Mouse (Mus musculus) heart, embryonic 10.5 days (tissue): ENCODE measurements around the gene Gpat2. TPM values are rescaled to one million over a fixed set of nuclear protein-coding genes. Genes with fewer than 3 reads are reported as not detected.

Experiments used
- DNase-seq: peaks from one replicate; pipeline ENCODE4 v3.0.0-alpha.2; 2017; ENCODE audit warnings: low spot score
- H3K27ac ChIP-seq: fragments of 300-500 bp; sonication (generic); 2 replicates; pipeline ENCODE4 v1.5.1; 2016; ENCODE audit warnings: mild to moderate bottlenecking
- H3K27me3 ChIP-seq: fragments of 300-500 bp; sonication (generic); 2 replicates; pipeline ENCODE4 v1.6.1; 2016; ENCODE audit warnings: mild to moderate bottlenecking; ENCODE audit not compliant: poor library complexity, insufficient read depth, severe bottlenecking
- H3K36me3 ChIP-seq: fragments of 300-500 bp; sonication (generic); 2 replicates; pipeline ENCODE4 v1.6.1; 2016; ENCODE audit warnings: mild to moderate bottlenecking, moderate library complexity
- H3K4me1 ChIP-seq: fragments of 300-500 bp; sonication (generic); 2 replicates; pipeline ENCODE4 v1.6.1; 2016; ENCODE audit warnings: mild to moderate bottlenecking
- H3K4me3 ChIP-seq: fragments of 300-500 bp; sonication (generic); 2 replicates; pipeline ENCODE4 v1.5.1; 2016; ENCODE audit warnings: mild to moderate bottlenecking, moderate library complexity
- H3K9me3 ChIP-seq: fragments of 300-500 bp; sonication (generic); 2 replicates; pipeline ENCODE4 v1.6.1; 2016; ENCODE audit warnings: mild to moderate bottlenecking, moderate library complexity
- WGBS: fragments of 180-500 bp; shearing (Covaris S2); methylation state at CpG from one replicate; pipeline ENCODE4 v1.1.7; 2016; 5-methylcytosine and 5-hydroxymethylcytosine counted together
- polyA plus RNA-seq: library from polyadenylated mRNA; unstranded; fragments of >200 nt; fragmentation: Nextera tagmentation; extraction: Ambion mirVana; gene quantifications from 2 replicates; pipeline ENCODE4 v1.2.1, GENCODE M21; 2016

The Gpat2 gene
- polyA plus RNA-seq, 1 experiment from 2014 or later: 0.28 TPM

- no peak for DNase-seq
- Histone ChIP-seq H3K4me3 (peak overlapping the region; percentile 74), H3K4me1 (peaks cover 34% of the 10 kb centered on the region), H3K9me3 (no peaks in the 10 kb centered on the region), H3K27ac (no peak overlapping the region), H3K36me3 (no peaks in the 10 kb centered on the region), H3K27me3 (peaks cover 88% of the 10 kb centered on the region)
- under 1% methylated on average over 21 of the region's 21 CpGs for WGBS
These were observed 58.0 kb downstream of the Gpat2 start for GRCm38 (mm10) chr2:127483001-127483400.

GRCm38 (mm10) chr2:127484476-127485170 is 59.6 kb downstream of the Gpat2 start:
- peaks cover 34% of the 10 kb centered on the region for H3K4me1 ChIP-seq
- 0 out of 2 replicates have a peak overlapping the region, but pooled peaks have one; percentile 25 for H3K27ac ChIP-seq
- no peaks in the 10 kb centered on the region for H3K9me3 ChIP-seq
- H3K4me3 ChIP-seq: peak overlapping the region; percentile 44
- no peaks in the 10 kb centered on the region for H3K36me3 ChIP-seq
- DNase-seq: peak; percentile 89
- WGBS: 6% methylated on average over 19 of the region's 19 CpGs
- peaks cover 77% of the 10 kb centered on the region for H3K27me3 ChIP-seq

Other genes starting within 250 kb of the Gpat2 start
- 2.0 TPM in 2 replicates for gene 1810024B03Rik, start 216.9 kb upstream of the Gpat2 start, polyA plus RNA-seq
- 61.8 and 64.4 TPM in 2 replicates for gene Snrnp200, start 216.8 kb upstream of the Gpat2 start, polyA plus RNA-seq
- gene Ciao1, start 177.4 kb upstream of the Gpat2 start, polyA plus RNA-seq: 58.3 and 61.1 TPM in 2 replicates
- gene Tmem127, start 177.3 kb upstream of the Gpat2 start, polyA plus RNA-seq: 22.1 and 23.1 TPM in 2 replicates
- gene Stard7, start 155.0 kb upstream of the Gpat2 start, polyA plus RNA-seq: 97.1 and 110 TPM in 2 replicates
- 14.1 and 15.7 TPM in 2 replicates for gene Dusp2, start 89.0 kb upstream of the Gpat2 start, polyA plus RNA-seq
- 0.08 TPM in 1 of 2 replicates, not detected in the other for gene Astl, start 86.6 kb upstream of the Gpat2 start, polyA plus RNA-seq
- gene Adra2b, start 62.0 kb upstream of the Gpat2 start, polyA plus RNA-seq: 9.2 and 10.1 TPM in 2 replicates
- 24.5 and 27.8 TPM in 2 replicates for gene Fahd2a, start 19.4 kb downstream of the Gpat2 start, polyA plus RNA-seq
- gene Kcnip3, start 96.9 kb downstream of the Gpat2 start, polyA plus RNA-seq: 1.7 and 2.1 TPM in 2 replicates
- 0.33 and 1.2 TPM in 2 replicates for gene Prom2, start 116.3 kb downstream of the Gpat2 start, polyA plus RNA-seq
- 2.8 and 4.4 TPM in 2 replicates for gene Zfp661, start 161.9 kb downstream of the Gpat2 start, polyA plus RNA-seq
- 155 and 156 TPM in 2 replicates for gene Mrps5, start 162.0 kb downstream of the Gpat2 start, polyA plus RNA-seq
- gene Mal, start 231.5 kb downstream of the Gpat2 start, polyA plus RNA-seq: 1.7 and 1.8 TPM in 2 replicates